In genomic region chr6:137205662-137206400, GRCm38 (mm10) we compare ENCODE assay signal across 8 mouse cellular contexts. TPM values are rescaled to one million over a fixed set of nuclear protein-coding genes. Genes with fewer than 3 reads are reported as not detected.
DNase-seq lines count a peak whose midpoint lies in the region; ATAC-seq lines count a peak whose summit lies in the region.

No protein-coding gene starts in this region.

- ATAC-seq in hindbrain, embryonic 12.5 days (ENCODE audit: low FRiP score): peak; percentile 32; the same call in 1 of the 2 replicates
- no peak for ATAC-seq in hindbrain, embryonic 13.5 days (ENCODE audit: low FRiP score)
- peak; percentile 33; the same call in 1 of the 2 replicates for ATAC-seq in neural tube, embryonic 12.5 days (ENCODE audit: low FRiP score, low read depth)
- ATAC-seq in embryonic facial prominence, embryonic 14.5 days (ENCODE audit: low read depth): no peak
- ATAC-seq in midbrain, embryonic 14.5 days (ENCODE audit: low FRiP score, low TSS enrichment): no peak

- H3K9me3 ChIP-seq in hindbrain, embryonic 12.5 days (replicated peaks): no peaks in the 10 kb centered on the region
- no peaks in the 10 kb centered on the region for H3K9me3 ChIP-seq in hindbrain, embryonic 13.5 days
- H3K9me3 ChIP-seq in neural tube, embryonic 12.5 days: peaks cover 4% of the 10 kb centered on the region; the same call in 1 of the 2 replicates
- no peaks in the 10 kb centered on the region for H3K9me3 ChIP-seq in embryonic facial prominence, embryonic 14.5 days (ENCODE audit: control insufficient read depth, low read length)
- no peaks in the 10 kb centered on the region for H3K9me3 ChIP-seq in midbrain, embryonic 14.5 days (ENCODE audit: control insufficient read depth, low read length)

- H3K4me3 ChIP-seq in hindbrain, embryonic 12.5 days: no peak overlapping the region
- no peak overlapping the region for H3K4me3 ChIP-seq in hindbrain, embryonic 13.5 days
- H3K4me3 ChIP-seq in neural tube, embryonic 12.5 days: no peak overlapping the region
- no peak overlapping the region for H3K4me3 ChIP-seq in embryonic facial prominence, embryonic 14.5 days (ENCODE audit: low read depth, low read length)
- no peak overlapping the region for H3K4me3 ChIP-seq in midbrain, embryonic 14.5 days (replicated peaks; ENCODE audit: low read depth, low read length)

- no peak overlapping the region for H3K4me2 ChIP-seq in hindbrain, embryonic 12.5 days (replicated peaks)
- no peak overlapping the region for H3K4me2 ChIP-seq in hindbrain, embryonic 13.5 days
- H3K4me2 ChIP-seq in neural tube, embryonic 12.5 days (replicated peaks): no peak overlapping the region
- H3K4me2 ChIP-seq in embryonic facial prominence, embryonic 14.5 days (ENCODE audit: low read depth, low read length): no peak overlapping the region
- no peak overlapping the region for H3K4me2 ChIP-seq in midbrain, embryonic 14.5 days (ENCODE audit: low read length)

- H3K4me1 ChIP-seq in hindbrain, embryonic 12.5 days: no peaks in the 10 kb centered on the region
- no peaks in the 10 kb centered on the region for H3K4me1 ChIP-seq in hindbrain, embryonic 13.5 days (replicated peaks)
- no peaks in the 10 kb centered on the region for H3K4me1 ChIP-seq in neural tube, embryonic 12.5 days
- no peaks in the 10 kb centered on the region for H3K4me1 ChIP-seq in embryonic facial prominence, embryonic 14.5 days (ENCODE audit: control insufficient read depth, insufficient read depth, low read length)
- H3K4me1 ChIP-seq in midbrain, embryonic 14.5 days (ENCODE audit: control insufficient read depth, insufficient read depth, low read length): no peaks in the 10 kb centered on the region

- no peak overlapping the region for H3K9ac ChIP-seq in hindbrain, embryonic 12.5 days
- no peak overlapping the region for H3K9ac ChIP-seq in hindbrain, embryonic 13.5 days
- no peak overlapping the region for H3K9ac ChIP-seq in neural tube, embryonic 12.5 days
- no peak overlapping the region for H3K9ac ChIP-seq in embryonic facial prominence, embryonic 14.5 days (ENCODE audit: low read depth, low read length)
- H3K9ac ChIP-seq in midbrain, embryonic 14.5 days (replicated peaks; ENCODE audit: low read length): no peak overlapping the region

- no peak overlapping the region for H3K27ac ChIP-seq in hindbrain, embryonic 12.5 days
- no peak overlapping the region for H3K27ac ChIP-seq in hindbrain, embryonic 13.5 days
- no peak overlapping the region for H3K27ac ChIP-seq in neural tube, embryonic 12.5 days
- H3K27ac ChIP-seq in embryonic facial prominence, embryonic 14.5 days (replicated peaks; ENCODE audit: low read depth, low read length): no peak overlapping the region
- H3K27ac ChIP-seq in midbrain, embryonic 14.5 days (replicated peaks; ENCODE audit: low read depth, low read length): no peak overlapping the region

- H3K36me3 ChIP-seq in hindbrain, embryonic 12.5 days: no peaks in the 10 kb centered on the region
- no peaks in the 10 kb centered on the region for H3K36me3 ChIP-seq in hindbrain, embryonic 13.5 days
- no peaks in the 10 kb centered on the region for H3K36me3 ChIP-seq in neural tube, embryonic 12.5 days
- no peaks in the 10 kb centered on the region for H3K36me3 ChIP-seq in embryonic facial prominence, embryonic 14.5 days (ENCODE audit: control insufficient read depth, insufficient read depth, low read length)
- no peaks in the 10 kb centered on the region for H3K36me3 ChIP-seq in midbrain, embryonic 14.5 days (ENCODE audit: control insufficient read depth, insufficient read depth, low read length)

- H3K27me3 ChIP-seq in hindbrain, embryonic 12.5 days: no peaks in the 10 kb centered on the region
- no peaks in the 10 kb centered on the region for H3K27me3 ChIP-seq in hindbrain, embryonic 13.5 days
- no peaks in the 10 kb centered on the region for H3K27me3 ChIP-seq in neural tube, embryonic 12.5 days (replicated peaks)
- no peaks in the 10 kb centered on the region for H3K27me3 ChIP-seq in embryonic facial prominence, embryonic 14.5 days (replicated peaks; ENCODE audit: control insufficient read depth, insufficient read depth, low read length)
- H3K27me3 ChIP-seq in midbrain, embryonic 14.5 days (ENCODE audit: control insufficient read depth, insufficient read depth, low read length): no peaks in the 10 kb centered on the region

- WGBS in hindbrain, embryonic 12.5 days: 61% methylated on average over 11 of the region's 11 CpGs
- 61% methylated on average over 11 of the region's 11 CpGs for WGBS in hindbrain, embryonic 13.5 days
- 63% methylated on average over 11 of the region's 11 CpGs for WGBS in neural tube, embryonic 12.5 days
- 56% methylated on average over 11 of the region's 11 CpGs for WGBS in embryonic facial prominence, embryonic 14.5 days
- WGBS in midbrain, embryonic 14.5 days: 58% methylated on average over 11 of the region's 11 CpGs

- DNase-seq in neural tube, embryonic 10.5 days (ENCODE audit: extremely low spot score, low spot score): no peak
- DNase-seq in embryonic facial prominence, embryonic 14.5 days (ENCODE audit: low spot score): peak; percentile 54
- peak; percentile 85 for DNase-seq in midbrain, embryonic 14.5 days
- DNase-seq in gastrocnemius, postnatal 25 days: no peak
- DNase-seq in adrenal gland, postnatal 25 days: no peak

RNA-seq across cellular contexts. Expression of gene Rerg, which starts 35.5 kb away (rescaled TPM):
- 3.0 and 4.1 TPM in 2 replicates for polyA plus RNA-seq in hindbrain, embryonic 12.5 days (2016; fragmentation: Nextera tagmentation; extraction: Ambion mirVana)
- 3.2 and 3.6 TPM in 2 replicates for polyA plus RNA-seq in hindbrain, embryonic 13.5 days (2015; fragmentation: Nextera tagmentation; extraction: Ambion mirVana)
- polyA plus RNA-seq in neural tube, embryonic 12.5 days (2016; fragmentation: Nextera tagmentation; extraction: Ambion mirVana): 2.3 and 2.4 TPM in 2 replicates
- 23.1 and 26.0 TPM in 2 replicates for polyA plus RNA-seq in embryonic facial prominence, embryonic 14.5 days (2014; fragmentation: Nextera tagmentation; extraction: Ambion mirVana)
- polyA plus RNA-seq in midbrain, embryonic 14.5 days (2014; fragmentation: Nextera tagmentation; extraction: Ambion mirVana): 5.8 and 5.9 TPM in 2 replicates
- 1 to 10 TPM in 1 of 2 experiments, under 1 TPM in 1; 0.97 to 1.1 TPM for total RNA-seq in gastrocnemius, postnatal 25 days (2021)
- 137 and 174 TPM in 2 replicates for total RNA-seq in adrenal gland, postnatal 25 days (2021)

RNA-seq across cellular contexts. Expression of gene Ptpro, which starts 46.3 kb away (rescaled TPM):
- 26.1 and 28.1 TPM in 2 replicates for polyA plus RNA-seq in hindbrain, embryonic 12.5 days (2016; fragmentation: Nextera tagmentation; extraction: Ambion mirVana)
- polyA plus RNA-seq in hindbrain, embryonic 13.5 days (2015; fragmentation: Nextera tagmentation; extraction: Ambion mirVana): 36.1 and 39.9 TPM in 2 replicates
- polyA plus RNA-seq in neural tube, embryonic 12.5 days (2016; fragmentation: Nextera tagmentation; extraction: Ambion mirVana): 27.5 and 28.9 TPM in 2 replicates
- 4.1 and 5.2 TPM in 2 replicates for polyA plus RNA-seq in embryonic facial prominence, embryonic 14.5 days (2014; fragmentation: Nextera tagmentation; extraction: Ambion mirVana)
- polyA plus RNA-seq in midbrain, embryonic 14.5 days (2014; fragmentation: Nextera tagmentation; extraction: Ambion mirVana): 62.1 and 80.6 TPM in 2 replicates
- total RNA-seq in gastrocnemius, postnatal 25 days (2021): under 1 TPM; 0.64 to 0.92 TPM
- 1.5 and 1.6 TPM in 2 replicates for total RNA-seq in adrenal gland, postnatal 25 days (2021)

Comparison
In these comparisons a context has a peak if more than half of its experiments do, and no peak if none do; other contexts are left out.
1. ATAC-seq: peak in hindbrain, embryonic 12.5 days (single experiment) and neural tube, embryonic 12.5 days (single experiment); none in hindbrain, embryonic 13.5 days (single experiment), embryonic facial prominence, embryonic 14.5 days (single experiment) and midbrain, embryonic 14.5 days (single experiment).
2. DNase-seq: peak in embryonic facial prominence, embryonic 14.5 days (single experiment) and midbrain, embryonic 14.5 days (single experiment); none in neural tube, embryonic 10.5 days (single experiment), gastrocnemius, postnatal 25 days (single experiment) and adrenal gland, postnatal 25 days (single experiment).